8 mouse cellular contexts compared by ENCODE assay signal in the genomic region with DNA sequence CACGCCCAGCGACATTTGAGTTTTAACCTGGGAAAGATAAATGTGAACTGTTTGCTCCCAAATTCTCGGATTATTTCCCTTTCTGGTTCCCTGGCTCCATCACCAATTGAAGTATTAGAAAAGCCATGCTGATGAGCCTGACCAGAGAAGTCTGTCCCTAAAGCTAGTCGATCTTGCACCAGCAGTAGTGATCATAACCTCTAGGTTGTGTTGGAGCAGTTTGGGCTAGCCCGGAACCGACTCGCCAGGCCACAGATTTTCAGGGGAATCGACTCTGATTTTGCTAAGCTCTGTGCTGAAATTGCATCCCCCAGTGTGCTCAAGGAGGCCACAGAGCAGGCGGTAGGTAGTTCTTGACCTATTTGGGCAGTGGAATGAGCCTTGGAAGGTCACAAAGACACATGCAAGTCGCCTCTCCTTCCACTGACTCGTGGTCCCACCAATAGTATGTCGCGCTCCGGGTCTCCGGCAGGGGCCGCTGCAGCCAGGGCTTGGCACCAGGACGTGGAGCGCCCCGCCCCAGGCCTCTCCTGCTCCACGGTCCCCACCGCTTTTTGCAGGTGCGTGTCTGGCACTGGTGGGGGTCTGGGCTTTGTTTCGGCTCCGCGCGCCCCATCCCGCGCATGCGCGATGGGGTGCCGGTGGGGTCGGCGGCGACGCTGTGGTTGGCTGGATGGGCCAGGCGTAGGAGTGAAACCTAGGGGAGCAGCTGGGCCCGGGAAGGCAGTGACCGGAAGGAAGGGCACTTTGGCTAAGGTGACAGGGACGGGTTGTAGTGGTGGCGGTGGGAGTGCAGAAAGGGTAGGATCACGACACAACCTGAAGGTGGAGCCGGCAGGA. TPM values are rescaled to one million over a fixed set of nuclear protein-coding genes. Genes with fewer than 3 reads are reported as not detected.
DNase-seq lines count a peak whose midpoint lies in the region; ATAC-seq and TF ChIP-seq lines count a peak whose summit lies in the region.

A gene (plus strand): TSS at position 512 of the 840 bp plus-strand sequence.

- H3K4me3 ChIP-seq in cortical plate, adult 2 months (ENCODE audit: insufficient read depth, low read length): peak within 1 kb of the TSS; percentile 90

- no peak for TF ChIP-seq POLR2A in cortical plate, adult 2 months (IDR thresholded peaks at IDR 0.05; ENCODE audit: extremely low read depth, insufficient read depth, low read length)

- H3K4me1 ChIP-seq in cortical plate, adult 2 months (ENCODE audit: control insufficient read depth, insufficient read depth, low read length): peaks cover 2% of the 10 kb centered on the region

- intact Hi-C loops in left cerebral cortex, postnatal 10 days (cut with DNase I): no loop called here

- peak; percentile 60 for TF ChIP-seq CTCF in cortical plate, adult 2 months (IDR thresholded peaks at IDR 0.05; ENCODE audit: extremely low read depth, insufficient read depth, low read length)

- peak; percentile 94 for ATAC-seq in activated CD4-positive, CD25-positive, alpha-beta regulatory T cell, adult 4 months
- ATAC-seq in inflammation-experienced regulatory T-cells, adult 6 months: peak; percentile 93
- peak; percentile 98 for ATAC-seq in megakaryocyte-erythroid progenitor cell, adult 5-6 weeks (replicated peaks; ENCODE audit: low FRiP score, low TSS enrichment, poor library complexity, severe bottlenecking)

- 0 out of 2 replicates have a peak within 1 kb of the TSS, but pooled peaks have one; percentile 1 for H3K27ac ChIP-seq in cortical plate, adult 2 months (ENCODE audit: insufficient read depth, low read length)

- peak; percentile 89 for DNase-seq in gastrocnemius, postnatal 10 days
- DNase-seq in left cerebral cortex, postnatal 10 days (ENCODE audit: extremely low spot score in 1 of 2, low spot score in 2 of 2): peak; percentile 70 to 92
- DNase-seq in right cerebral cortex, postnatal 25 days: peak; percentile 80
- DNase-seq in urinary bladder, postnatal 4 days (ENCODE audit: low spot score in 2 of 2): peak; percentile 81 to 87

RNA-seq across cellular contexts. Expression of the gene that starts here (rescaled TPM):
- 10 to 100 TPM; 21.7 to 25.4 TPM for polyA plus RNA-seq in activated CD4-positive, CD25-positive, alpha-beta regulatory T cell, adult 4 months (2017; shearing (Covaris generic))
- polyA plus RNA-seq in cortical plate, adult 2 months (2012; rRNA removed): 19.0 and 20.1 TPM in 2 replicates
- 10 to 100 TPM; 13.3 to 14.0 TPM for total RNA-seq in gastrocnemius, postnatal 10 days (2021)
- 10 to 100 TPM; 17.2 to 49.5 (median 35.4) TPM for polyA plus RNA-seq in inflammation-experienced regulatory T-cells, adult 6 months (2017; shearing (Covaris generic))
- total RNA-seq in left cerebral cortex, postnatal 10 days (2021): 10 to 100 TPM; 14.0 to 15.1 TPM
- total RNA-seq in megakaryocyte-erythroid progenitor cell, adult 5-6 weeks (2014; fragmentation: Nextera tagmentation): 4.3 and 12.8 TPM in 2 replicates
- total RNA-seq in megakaryocyte-erythroid progenitor cell, adult 5-6 weeks (2017): 5.8 and 6.2 TPM in 2 replicates

Comparison
In these comparisons a context has a peak if more than half of its experiments do, and no peak if none do; other contexts are left out.
1. Peak in every context shown above with its lines: DNase-seq, ATAC-seq, H3K4me3 ChIP-seq and H3K27ac ChIP-seq.